Mouse (Mus musculus): ENCODE measurements at regions not wholly inside any gene's neighbourhood (a gene's known extent, or its start where the extent isn't known, plus 50 kb on each side); places are given as distances from the start of the nearest gene placed in this dataset.

DNA sequence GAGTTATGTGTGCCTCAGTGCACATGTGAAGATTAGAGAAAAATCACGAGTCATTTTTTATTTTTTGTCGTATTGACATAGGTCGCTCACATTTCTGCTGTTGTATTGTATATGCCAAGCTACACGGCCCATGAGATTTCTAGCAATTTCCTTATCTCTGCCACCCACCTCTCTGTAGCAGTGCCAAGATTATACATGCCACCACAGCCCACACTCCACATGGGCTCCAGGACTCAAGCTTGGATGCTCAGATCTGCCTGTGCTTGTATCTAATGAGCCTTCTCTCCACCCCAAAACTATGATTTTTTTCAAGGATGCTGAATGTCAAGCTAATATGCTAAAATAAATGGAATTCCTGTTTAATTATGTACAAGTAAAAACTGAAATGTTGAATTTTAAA lies 259.3 kb upstream of the Pld5 start:
- dilution Hi-C loops (cut with MboI; ENCODE audit: extremely low pct_ligation_motif_present, extremely low pct_unique_long_range_greater_than_20kb, low sequenced_read_pairs) (no loop called here), in situ Hi-C loops (cut with MboI; ENCODE audit: low pct_ligation_motif_present, low pct_unique_long_range_greater_than_20kb, low sequenced_read_pairs) (no loop called here)
- Histone ChIP-seq H3K27me3 (replicated peaks) (no peaks in the 10 kb centered on the region), H3K4me1 (ENCODE audit: control insufficient read depth in 1 of 2, insufficient read depth in 2 of 2) (no peaks in the 10 kb centered on the region), H3K4me3 (replicated peaks in 1 of 3; ENCODE audit: low read depth in 2 of 3, low read length in 2 of 3, poor library complexity in 1 of 3) (no peak overlapping the region), H3K9me3 (replicated peaks; ENCODE audit: low read length) (no peaks in the 10 kb centered on the region), H3K4me2 (ENCODE audit: insufficient read depth, low read depth, poor library complexity, severe bottlenecking) (no peak overlapping the region), H3K9ac (ENCODE audit: insufficient read depth, low read depth) (no peak overlapping the region), H3K36me3 (replicated peaks in 1 of 2; ENCODE audit: control insufficient read depth in 1 of 2, insufficient read depth in 1 of 2, low read length in 1 of 2) (no peaks in the 10 kb centered on the region), H3K27ac (ENCODE audit: insufficient read depth, low read depth) (no peak overlapping the region), H3K79me2 (replicated peaks; ENCODE audit: control insufficient read depth, extremely low read depth, insufficient read depth, poor library complexity, severe bottlenecking) (no peaks in the 10 kb centered on the region)
- no peak for TF ChIP-seq CTCF (conservative IDR thresholded peaks at IDR 0.05 in 1 of 2, IDR thresholded peaks at IDR 0.05 in 1 of 2; ENCODE audit: low read depth in 2 of 2, low read length in 2 of 2)
- DNase-seq (ENCODE audit: extremely low read depth): no peak

DNA sequence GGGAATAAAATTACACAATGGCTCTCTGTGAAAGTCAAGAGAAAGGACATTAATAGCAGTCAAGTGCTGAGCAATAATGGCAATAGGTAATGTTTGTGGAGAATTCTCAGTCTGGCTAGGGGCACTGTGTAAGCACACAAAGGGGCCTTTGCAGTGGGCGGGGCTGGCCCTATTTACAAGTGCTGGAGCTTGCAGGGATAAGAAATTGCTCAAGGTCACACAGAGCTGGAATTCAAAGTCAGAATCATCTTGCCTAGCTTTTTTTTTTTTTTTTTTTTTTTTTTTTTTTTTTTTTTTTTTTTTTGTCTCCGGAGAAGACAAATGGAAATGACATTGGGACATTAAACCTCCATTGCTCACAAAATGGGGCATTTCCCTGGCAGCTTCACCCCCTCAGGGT lies 253.9 kb upstream of the Pld5 start:
- Histone ChIP-seq H3K9me3 (replicated peaks; ENCODE audit: low read length) (no peaks in the 10 kb centered on the region), H3K9ac (ENCODE audit: insufficient read depth, low read depth) (no peak overlapping the region), H3K36me3 (replicated peaks in 1 of 2; ENCODE audit: control insufficient read depth in 1 of 2, insufficient read depth in 1 of 2, low read length in 1 of 2) (no peaks in the 10 kb centered on the region), H3K4me3 (replicated peaks in 1 of 3; ENCODE audit: low read depth in 2 of 3, low read length in 2 of 3, poor library complexity in 1 of 3) (no peak overlapping the region), H3K27ac (ENCODE audit: insufficient read depth, low read depth) (no peak overlapping the region), H3K4me1 (ENCODE audit: control insufficient read depth in 1 of 2, insufficient read depth in 2 of 2) (no peaks in the 10 kb centered on the region), H3K4me2 (ENCODE audit: insufficient read depth, low read depth, poor library complexity, severe bottlenecking) (no peak overlapping the region), H3K79me2 (replicated peaks; ENCODE audit: control insufficient read depth, extremely low read depth, insufficient read depth, poor library complexity, severe bottlenecking) (no peaks in the 10 kb centered on the region), H3K27me3 (replicated peaks) (no peaks in the 10 kb centered on the region)
- dilution Hi-C loops (cut with MboI; ENCODE audit: extremely low pct_ligation_motif_present, extremely low pct_unique_long_range_greater_than_20kb, low sequenced_read_pairs) (no loop called here), in situ Hi-C loops (cut with MboI; ENCODE audit: low pct_ligation_motif_present, low pct_unique_long_range_greater_than_20kb, low sequenced_read_pairs) (no loop called here)
- no peak for DNase-seq (ENCODE audit: extremely low read depth)
- TF ChIP-seq MAZ (IDR thresholded peaks at IDR 0.05; ENCODE audit: low read depth, low read length) (no peak), ZC3H11A (IDR thresholded peaks at IDR 0.05; ENCODE audit: low read depth, low read length) (no peak)

DNA sequence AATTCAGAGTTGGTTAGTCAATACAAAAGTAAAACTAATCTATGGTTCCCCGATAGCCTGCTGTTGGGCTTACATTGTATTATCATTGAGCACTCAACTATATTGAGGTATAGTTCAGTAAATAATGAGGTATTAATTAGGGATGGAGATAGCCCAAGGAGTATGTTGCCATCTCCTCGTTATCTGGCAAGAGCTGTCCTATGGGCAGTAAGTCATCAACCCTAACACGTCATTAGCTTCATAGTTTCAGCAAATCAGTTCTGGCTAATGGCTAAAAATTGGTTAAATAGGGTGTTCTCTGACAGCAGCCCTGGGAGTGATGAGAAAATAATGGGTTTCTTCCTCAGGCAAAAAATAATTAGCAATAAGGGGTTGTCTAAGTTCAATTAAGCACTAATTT lies 236.4 kb upstream of the Pld5 start:
- Histone ChIP-seq H3K36me3 (replicated peaks in 1 of 2; ENCODE audit: control insufficient read depth in 1 of 2, insufficient read depth in 1 of 2, low read length in 1 of 2) (no peaks in the 10 kb centered on the region), H3K4me2 (ENCODE audit: insufficient read depth, low read depth, poor library complexity, severe bottlenecking) (no peak overlapping the region), H3K9ac (ENCODE audit: insufficient read depth, low read depth) (no peak overlapping the region), H3K27me3 (replicated peaks) (no peaks in the 10 kb centered on the region), H3K27ac (ENCODE audit: insufficient read depth, low read depth) (no peak overlapping the region), H3K4me3 (replicated peaks in 1 of 3; ENCODE audit: low read depth in 2 of 3, low read length in 2 of 3, poor library complexity in 1 of 3) (no peak overlapping the region), H3K4me1 (ENCODE audit: control insufficient read depth in 1 of 2, insufficient read depth in 2 of 2) (no peaks in the 10 kb centered on the region), H3K79me2 (replicated peaks; ENCODE audit: control insufficient read depth, extremely low read depth, insufficient read depth, poor library complexity, severe bottlenecking) (no peaks in the 10 kb centered on the region), H3K9me3 (replicated peaks; ENCODE audit: low read length) (no peaks in the 10 kb centered on the region)
- DNase-seq (ENCODE audit: extremely low read depth): no peak
- dilution Hi-C loops (cut with MboI; ENCODE audit: extremely low pct_ligation_motif_present, extremely low pct_unique_long_range_greater_than_20kb, low sequenced_read_pairs): no loop called here
- TF ChIP-seq MEF2A (IDR thresholded peaks at IDR 0.05; ENCODE audit: borderline replicate concordance, low read depth, low read length) (no peak), ELF1 (IDR thresholded peaks at IDR 0.05; ENCODE audit: low read depth, low read length) (no peak), TBP (conservative IDR thresholded peaks at IDR 0.05; ENCODE audit: low read depth, low read length) (no peak), CHD2 (IDR thresholded peaks at IDR 0.05; ENCODE audit: low read length) (no peak)
- in situ Hi-C loops (cut with MboI; ENCODE audit: low pct_ligation_motif_present, low pct_unique_long_range_greater_than_20kb, low sequenced_read_pairs): no loop called here

DNA sequence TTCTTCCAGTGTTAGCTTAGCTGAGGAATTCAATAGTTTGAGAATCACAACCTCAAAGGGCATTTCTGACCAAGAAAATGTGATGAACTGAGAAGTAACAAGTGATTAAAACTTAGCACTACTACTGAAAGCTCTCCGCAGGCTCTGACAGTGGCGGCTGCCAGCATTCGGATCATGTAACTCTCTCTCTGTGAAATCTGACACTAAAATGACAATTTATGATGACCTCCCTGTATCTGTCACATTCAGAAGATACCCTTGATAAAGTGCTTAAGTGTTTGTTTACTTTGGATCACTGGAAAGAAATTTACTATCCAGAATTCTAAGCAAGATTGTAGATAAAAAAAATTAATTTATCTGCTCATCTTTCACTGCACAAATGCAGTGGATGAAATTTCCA lies 230.3 kb upstream of the Pld5 start:
- no peak for DNase-seq (ENCODE audit: extremely low read depth)
- Histone ChIP-seq H3K27me3 (replicated peaks) (no peaks in the 10 kb centered on the region), H3K4me3 (replicated peaks in 1 of 3; ENCODE audit: low read depth in 2 of 3, low read length in 2 of 3, poor library complexity in 1 of 3) (no peak overlapping the region), H3K9ac (ENCODE audit: insufficient read depth, low read depth) (no peak overlapping the region), H3K4me1 (ENCODE audit: control insufficient read depth in 1 of 2, insufficient read depth in 2 of 2) (no peaks in the 10 kb centered on the region), H3K27ac (ENCODE audit: insufficient read depth, low read depth) (no peak overlapping the region), H3K4me2 (ENCODE audit: insufficient read depth, low read depth, poor library complexity, severe bottlenecking) (no peak overlapping the region), H3K79me2 (replicated peaks; ENCODE audit: control insufficient read depth, extremely low read depth, insufficient read depth, poor library complexity, severe bottlenecking) (no peaks in the 10 kb centered on the region), H3K36me3 (replicated peaks in 1 of 2; ENCODE audit: control insufficient read depth in 1 of 2, insufficient read depth in 1 of 2, low read length in 1 of 2) (no peaks in the 10 kb centered on the region), H3K9me3 (replicated peaks; ENCODE audit: low read length) (no peaks in the 10 kb centered on the region)
- in situ Hi-C loops (cut with MboI; ENCODE audit: low pct_ligation_motif_present, low pct_unique_long_range_greater_than_20kb, low sequenced_read_pairs): no loop called here
- dilution Hi-C loops (cut with MboI; ENCODE audit: extremely low pct_ligation_motif_present, extremely low pct_unique_long_range_greater_than_20kb, low sequenced_read_pairs): no loop called here
- TF ChIP-seq NRF1 (IDR thresholded peaks at IDR 0.05; ENCODE audit: low read depth, low read length): no peak
- TF ChIP-seq POLR2A (IDR thresholded peaks at IDR 0.05; ENCODE audit: low read depth, low read length): no peak
- no peak for TF ChIP-seq E2F4 (IDR thresholded peaks at IDR 0.05; ENCODE audit: insufficient replicate concordance, low read depth, low read length)
- no peak for TF ChIP-seq RCOR1 (conservative IDR thresholded peaks at IDR 0.05; ENCODE audit: low read depth, low read length)
- no peak for TF ChIP-seq USF2 (conservative IDR thresholded peaks at IDR 0.05; ENCODE audit: low read depth, low read length)
- no peak for TF ChIP-seq EP300 (IDR thresholded peaks at IDR 0.05; ENCODE audit: low read length)
- TF ChIP-seq ZKSCAN1 (IDR thresholded peaks at IDR 0.05; ENCODE audit: borderline replicate concordance, low read depth, low read length): no peak
- TF ChIP-seq USF1 (IDR thresholded peaks at IDR 0.05; ENCODE audit: low read depth, low read length): no peak
- TF ChIP-seq CHD1 (IDR thresholded peaks at IDR 0.05; ENCODE audit: low read depth, low read length): no peak
- no peak for TF ChIP-seq BHLHE40 (IDR thresholded peaks at IDR 0.05; ENCODE audit: low read depth, low read length)
- no peak for TF ChIP-seq PAX5 (IDR thresholded peaks at IDR 0.05; ENCODE audit: low read length)
- TF ChIP-seq MAX (IDR thresholded peaks at IDR 0.05; ENCODE audit: low read length): no peak
- no peak for TF ChIP-seq CHD2 (IDR thresholded peaks at IDR 0.05; ENCODE audit: low read length)
- no peak for TF ChIP-seq UBTF (IDR thresholded peaks at IDR 0.05; ENCODE audit: low read depth, low read length)
- no peak for TF ChIP-seq ELF1 (IDR thresholded peaks at IDR 0.05; ENCODE audit: low read depth, low read length)
- TF ChIP-seq IRF4 (IDR thresholded peaks at IDR 0.05; ENCODE audit: low read depth, low read length): no peak
- TF ChIP-seq NELFE (IDR thresholded peaks at IDR 0.05; ENCODE audit: low read depth, low read length): no peak

All from CH12.LX (cell line).